Mouse (Mus musculus) liver, embryonic 14.5 days (tissue): ENCODE results near the gene Pgm2. TPM values are rescaled to one million over a fixed set of nuclear protein-coding genes. Genes with fewer than 3 reads are reported as not detected.

Experiments used
- ATAC-seq: fragments of 200-750 bp; cut with Nextera tagmentation; 2 replicates; pipeline ENCODE4 v1.8.0; 2017; ENCODE audit warnings: moderate number of reproducible peaks, mild to moderate bottlenecking, moderate library complexity; ENCODE audit not compliant: insufficient read depth
- DNase-seq, 3 experiments: peaks; one replicate each; pipeline ENCODE4 v3.0.0-alpha.2; 2012 to 2013; ENCODE audit warnings: low read depth in 3 of 3, low spot score in 3 of 3
- H3K27ac ChIP-seq: fragments of 300-500 bp; sonication (generic); 2 replicates; pipeline ENCODE4 v1.5.1; 2014; ENCODE audit warnings: moderate library complexity, mild to moderate bottlenecking, control low read depth, inconsistent platforms
- H3K27me3 ChIP-seq: fragments of 300-500 bp; sonication (generic); 2 replicates; pipeline ENCODE4 v1.6.1; 2014; ENCODE audit warnings: mild to moderate bottlenecking, low read length, moderate library complexity; ENCODE audit not compliant: control insufficient read depth, insufficient read depth
- H3K36me3 ChIP-seq: fragments of 300-500 bp; sonication (generic); replicated peaks from 2 replicates; pipeline ENCODE4 v1.6.1; 2014; ENCODE audit warnings: low read depth; ENCODE audit not compliant: control insufficient read depth, insufficient read depth
- H3K4me1 ChIP-seq, 2 experiments: fragments of 200-500 bp in 1 of 2; fragments of 300-500 bp in 1 of 2; sonication (generic) in 1 of 2; replicated peaks; 2 replicates each; pipeline ENCODE4 v1.6.1; 2012 to 2014; ENCODE audit warnings: antibody characterized with exemption in 1 of 2, inconsistent platforms in 1 of 2, low read length in 1 of 2; ENCODE audit not compliant: control insufficient read depth in 2 of 2, insufficient read depth in 2 of 2
- H3K4me2 ChIP-seq: fragments of 300-500 bp; sonication (generic); 2 replicates; pipeline ENCODE4 v1.6.1; 2014; ENCODE audit warnings: low read depth, mild to moderate bottlenecking, control low read depth, moderate library complexity
- H3K4me3 ChIP-seq, 2 experiments: fragments of 200-500 bp in 1 of 2; fragments of 300-500 bp in 1 of 2; sonication (generic) in 1 of 2; 2 replicates each; pipeline ENCODE4 v1.5.1; 2012 to 2014; ENCODE audit warnings: low read depth in 2 of 2, low read length in 2 of 2, mild to moderate bottlenecking in 2 of 2, control low read depth in 1 of 2, inconsistent platforms in 1 of 2, moderate library complexity in 1 of 2; ENCODE audit not compliant: insufficient read depth in 1 of 2
- H3K9ac ChIP-seq: fragments of 300-500 bp; sonication (generic); replicated peaks from 2 replicates; pipeline ENCODE4 v1.6.1; 2014; ENCODE audit warnings: mild to moderate bottlenecking, control low read depth, moderate library complexity
- H3K9me3 ChIP-seq: fragments of 300-500 bp; sonication (generic); 2 replicates; pipeline ENCODE4 v1.6.1; 2016; ENCODE audit warnings: low read length, mixed read lengths; ENCODE audit not compliant: control insufficient read depth
- CTCF ChIP-seq: IDR thresholded peaks from 2 replicates; pipeline ENCODE4 v1.5.1; 2016; ENCODE audit warnings: antibody characterized with exemption, low read depth, control low read depth
- EP300 ChIP-seq: IDR thresholded peaks from 2 replicates; pipeline ENCODE4 v1.6.1; 2016; ENCODE audit warnings: antibody characterized with exemption, low read depth
- WGBS: fragments of 180-500 bp; shearing (Covaris S2); extraction: QIAGEN DNeasy Blood & Tissue Kit; methylation state at CpG from one replicate; pipeline ENCODE4 v1.1.7; 2014; ENCODE audit not compliant: insufficient replicate concordance; 5-methylcytosine and 5-hydroxymethylcytosine counted together
- polyA plus RNA-seq, 2 experiments: library from polyadenylated mRNA; depleted of rRNA in 1 of 2; stranded (reverse) in 1 of 2; unstranded in 1 of 2; fragments of >200 nt; fragmentation: Nextera tagmentation in 1 of 2; extraction: Ambion mirVana in 1 of 2; gene quantifications; 2 replicates each; pipeline versions ENCODE4 v1.2.1 to v1.2.3; 2012 to 2014

Pgm2 gene
- polyA plus RNA-seq, 2 experiments: 10.5 to 18.2 TPM

DNA sequence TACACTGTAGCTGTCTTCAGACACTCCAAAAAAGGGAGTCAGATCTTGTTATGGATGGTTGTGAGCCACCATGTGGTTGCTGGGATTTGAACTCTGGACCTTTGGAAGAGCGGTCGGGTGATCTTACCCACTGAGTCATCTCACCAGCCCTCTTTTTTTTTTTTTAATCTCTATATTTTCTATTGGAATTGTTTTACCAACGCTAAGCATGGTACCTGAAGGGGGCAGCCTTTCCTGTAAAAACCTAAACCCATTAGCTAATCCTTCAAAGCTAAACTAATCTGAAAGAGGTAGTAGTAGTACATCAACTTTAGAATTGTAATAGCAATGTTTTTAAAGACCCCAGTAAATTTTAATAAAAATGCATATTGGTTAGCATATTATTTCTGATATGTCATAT is 17.2 kb upstream of the Pgm2 start:
- H3K9ac ChIP-seq: no peak overlapping the region
- H3K36me3 ChIP-seq: no peaks in the 10 kb centered on the region
- H3K27me3 ChIP-seq: no peaks in the 10 kb centered on the region
- H3K4me2 ChIP-seq: no peak overlapping the region
- 25% methylated on average over 3 of the region's 3 CpGs for WGBS
- H3K27ac ChIP-seq: no peak overlapping the region
- TF ChIP-seq CTCF (no peak), EP300 (no peak)
- no peaks in the 10 kb centered on the region for H3K4me1 ChIP-seq
- ATAC-seq (no peak), DNase-seq (no peak)
- no peak overlapping the region for H3K4me3 ChIP-seq
- no peaks in the 10 kb centered on the region for H3K9me3 ChIP-seq

DNA sequence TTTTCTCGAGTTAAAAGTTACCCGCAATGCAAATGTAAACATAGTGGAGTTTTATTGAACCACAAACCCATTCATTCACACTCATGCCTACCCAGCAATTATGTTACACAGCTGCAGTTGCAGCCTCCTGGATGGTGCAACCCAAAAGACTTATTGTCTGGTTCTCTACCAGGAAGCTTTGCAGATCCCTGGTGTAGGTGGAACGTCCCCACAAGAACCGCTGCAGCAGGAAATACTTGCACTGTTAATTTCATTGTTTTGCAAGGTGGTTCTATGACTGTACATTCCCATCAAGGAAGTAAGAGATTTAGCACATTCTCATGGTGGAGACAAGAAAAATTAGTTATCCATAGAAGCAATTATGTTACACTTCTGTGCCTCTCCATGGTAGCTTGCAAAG is 15.4 kb upstream of the Pgm2 start:
- no peak for DNase-seq
- TF ChIP-seq EP300 (no peak), CTCF (no peak)
- no peak overlapping the region for H3K4me2 ChIP-seq
- 53% methylated on average over 4 of the region's 4 CpGs for WGBS
- no peaks in the 10 kb centered on the region for H3K4me1 ChIP-seq
- H3K9ac ChIP-seq: no peak overlapping the region
- H3K9me3 ChIP-seq: no peaks in the 10 kb centered on the region
- no peak for ATAC-seq
- H3K36me3 ChIP-seq: no peaks in the 10 kb centered on the region
- no peak overlapping the region for H3K4me3 ChIP-seq
- no peaks in the 10 kb centered on the region for H3K27me3 ChIP-seq
- H3K27ac ChIP-seq: no peak overlapping the region

DNA sequence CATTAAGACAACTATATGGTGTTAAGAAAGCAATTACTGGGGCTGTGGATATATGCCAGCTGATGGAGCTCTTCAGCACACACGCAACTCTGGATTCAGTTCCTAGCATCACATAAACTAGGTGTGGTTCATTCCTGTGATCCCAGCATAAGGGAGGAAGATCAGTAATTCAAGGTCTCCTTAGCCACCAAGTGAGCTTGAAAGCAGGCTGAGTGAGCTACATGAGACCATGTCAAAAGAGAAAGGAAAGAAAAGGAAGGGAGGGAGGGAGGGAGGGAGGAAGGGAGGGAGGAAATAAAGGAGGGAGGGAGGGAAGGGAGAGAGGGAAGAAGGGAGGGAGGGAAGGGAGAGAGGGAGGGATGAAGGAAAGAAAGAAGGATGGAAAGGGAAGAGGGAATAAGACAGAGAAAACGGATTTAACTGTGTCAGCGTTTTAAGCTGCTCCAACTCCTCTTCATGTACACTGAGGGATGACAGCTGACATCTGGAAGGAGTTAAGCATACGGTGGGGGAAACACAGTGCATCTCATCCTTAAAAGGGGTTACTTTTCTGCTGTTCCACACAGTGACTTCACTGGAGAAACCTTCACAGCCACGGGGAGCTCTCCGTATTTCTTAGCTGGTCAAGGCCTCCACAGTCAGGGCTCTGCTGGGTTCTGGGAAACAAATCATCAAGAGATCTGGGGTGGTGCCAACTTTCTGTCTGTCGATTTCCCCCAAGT is 13.8 kb upstream of the Pgm2 start:
- Histone ChIP-seq H3K9me3 (no peaks in the 10 kb centered on the region), H3K4me3 (no peak overlapping the region), H3K36me3 (no peaks in the 10 kb centered on the region), H3K27me3 (no peaks in the 10 kb centered on the region), H3K4me1 (no peaks in the 10 kb centered on the region), H3K4me2 (no peak overlapping the region), H3K27ac (no peak overlapping the region), H3K9ac (no peak overlapping the region)
- no peak for DNase-seq
- TF ChIP-seq CTCF (no peak), EP300 (no peak)
- WGBS: 60% methylated on average over 7 of the region's 7 CpGs
- ATAC-seq: no peak

DNA sequence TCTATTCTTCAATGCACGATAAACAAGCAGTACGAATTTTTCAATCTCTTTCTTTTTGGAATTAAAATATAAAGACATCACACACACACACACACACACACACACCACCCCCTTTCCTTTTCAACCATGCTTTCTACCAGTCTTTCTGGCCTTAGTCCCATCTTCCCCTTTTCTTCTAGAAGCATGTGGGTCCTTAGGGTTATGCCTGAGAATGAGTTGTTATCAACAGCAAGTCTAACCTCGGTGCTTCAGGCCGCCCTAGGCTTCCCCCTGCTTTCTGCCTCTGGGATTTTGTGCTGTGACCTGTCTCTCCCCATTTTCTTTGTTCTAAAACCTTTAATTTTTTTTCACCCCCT is 13.3 kb upstream of the Pgm2 start:
- TF ChIP-seq EP300: no peak
- DNase-seq (no peak), ATAC-seq (no peak)
- Histone ChIP-seq H3K4me3 (no peak overlapping the region), H3K4me2 (no peak overlapping the region), H3K27me3 (no peaks in the 10 kb centered on the region), H3K27ac (no peak overlapping the region), H3K9ac (no peak overlapping the region), H3K36me3 (no peaks in the 10 kb centered on the region), H3K9me3 (no peaks in the 10 kb centered on the region), H3K4me1 (no peaks in the 10 kb centered on the region)
- WGBS: 48% methylated on average over 4 of the region's 4 CpGs

DNA sequence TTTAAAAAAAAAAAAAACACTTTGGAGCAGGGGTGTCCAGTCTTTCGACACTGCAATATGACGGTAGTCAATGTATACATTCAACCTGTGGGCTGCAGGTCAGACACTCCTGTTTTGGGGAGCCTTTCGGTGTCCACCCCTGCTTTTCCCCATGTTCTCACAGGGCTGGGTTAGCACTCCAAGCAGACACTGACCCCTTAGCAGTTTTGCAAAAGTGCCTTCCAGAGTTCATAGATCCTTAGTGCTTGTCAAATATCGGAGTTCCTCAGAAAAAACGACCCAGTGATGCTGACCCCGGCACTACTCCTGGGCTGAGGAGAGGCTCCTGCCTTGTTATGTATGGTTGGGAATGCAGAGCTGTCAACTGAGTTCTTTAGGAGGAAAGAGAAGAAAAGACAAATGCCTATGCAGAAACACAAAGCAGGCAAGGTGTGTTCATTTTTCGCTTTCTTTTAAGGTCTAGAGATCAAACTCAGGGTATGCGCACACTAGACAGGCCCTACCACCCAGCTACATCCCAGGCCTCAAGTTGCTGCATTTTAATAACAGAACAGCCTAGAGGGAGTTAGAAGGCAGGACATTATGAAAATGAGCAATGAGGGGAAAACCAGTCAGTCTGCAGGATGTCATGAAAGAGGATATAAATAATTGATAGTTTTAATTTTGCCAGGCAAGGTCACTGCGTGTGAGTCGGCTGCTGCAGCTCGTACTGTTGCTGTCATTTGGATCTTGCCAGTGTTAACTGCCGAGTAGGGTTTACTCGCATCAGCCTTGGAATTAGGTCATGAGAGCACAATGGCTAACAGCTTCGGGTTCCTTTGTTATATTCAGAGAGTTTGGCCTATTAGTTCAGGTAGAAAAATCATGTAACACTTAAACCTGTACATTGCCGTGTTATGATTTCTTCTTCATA is 9.0 kb upstream of the Pgm2 start:
- Histone ChIP-seq H3K4me1 (no peaks in the 10 kb centered on the region), H3K9ac (no peak overlapping the region), H3K36me3 (no peaks in the 10 kb centered on the region), H3K27ac (no peak overlapping the region), H3K4me2 (no peak overlapping the region), H3K27me3 (no peaks in the 10 kb centered on the region), H3K4me3 (no peak overlapping the region), H3K9me3 (no peaks in the 10 kb centered on the region)
- ATAC-seq (no peak), DNase-seq (no peak)
- 77% methylated on average over 15 of the region's 15 CpGs for WGBS
- no peak for TF ChIP-seq CTCF
- TF ChIP-seq EP300: no peak
